Mouse (Mus musculus) embryonic facial prominence, embryonic 12.5 days (tissue): Measurements from ENCODE around the gene Pex12. TPM values are rescaled to one million over a fixed set of nuclear protein-coding genes. Genes with fewer than 3 reads are reported as not detected.
"Not testable (repeated sequence)": the region's sequence is repeated elsewhere in the genome, so short reads cannot be mapped to it uniquely, and the experiment has no call there.

Source experiments
- ATAC-seq: fragments of 200-750 bp; cut with Nextera tagmentation; 2 replicates; pipeline ENCODE4 v1.8.0; 2017; ENCODE audit not compliant: insufficient number of reproducible peaks, insufficient read depth, low FRiP score, low TSS enrichment
- H3K27ac ChIP-seq: fragments of 300-500 bp; sonication (generic); 2 replicates; pipeline ENCODE4 v1.5.1; 2016; ENCODE audit warnings: mild to moderate bottlenecking
- H3K27me3 ChIP-seq: fragments of 300-500 bp; sonication (generic); 2 replicates; pipeline ENCODE4 v1.6.1; 2016; ENCODE audit warnings: mild to moderate bottlenecking, moderate library complexity
- H3K36me3 ChIP-seq: fragments of 300-500 bp; sonication (generic); 2 replicates; pipeline ENCODE4 v1.6.1; 2016; ENCODE audit warnings: mild to moderate bottlenecking
- H3K4me1 ChIP-seq: fragments of 300-500 bp; sonication (generic); 2 replicates; pipeline ENCODE4 v1.6.1; 2016
- H3K4me2 ChIP-seq: fragments of 300-500 bp; sonication (generic); replicated peaks from 2 replicates; pipeline ENCODE4 v1.6.1; 2016; ENCODE audit warnings: mild to moderate bottlenecking, moderate library complexity
- H3K4me3 ChIP-seq: fragments of 300-500 bp; sonication (generic); 2 replicates; pipeline ENCODE4 v1.5.1; 2016; ENCODE audit warnings: mild to moderate bottlenecking
- H3K9ac ChIP-seq: fragments of 300-500 bp; sonication (generic); 2 replicates; pipeline ENCODE4 v1.6.1; 2016; ENCODE audit warnings: mild to moderate bottlenecking, moderate library complexity
- H3K9me3 ChIP-seq: fragments of 300-500 bp; sonication (generic); 2 replicates; pipeline ENCODE4 v1.6.1; 2016; ENCODE audit warnings: mild to moderate bottlenecking, moderate library complexity
- WGBS: fragments of 180-500 bp; shearing (Covaris S2); methylation state at CpG from one replicate; pipeline ENCODE4 v1.1.7; 2016; 5-methylcytosine and 5-hydroxymethylcytosine counted together
- polyA plus RNA-seq: library from polyadenylated mRNA; unstranded; fragments of >200 nt; fragmentation: Nextera tagmentation; extraction: Ambion mirVana; gene quantifications from 2 replicates; pipeline ENCODE4 v1.2.1, GENCODE M21; 2016

Gene Pex12
- polyA plus RNA-seq = 14.9 and 15.5 TPM in 2 replicates

DNA sequence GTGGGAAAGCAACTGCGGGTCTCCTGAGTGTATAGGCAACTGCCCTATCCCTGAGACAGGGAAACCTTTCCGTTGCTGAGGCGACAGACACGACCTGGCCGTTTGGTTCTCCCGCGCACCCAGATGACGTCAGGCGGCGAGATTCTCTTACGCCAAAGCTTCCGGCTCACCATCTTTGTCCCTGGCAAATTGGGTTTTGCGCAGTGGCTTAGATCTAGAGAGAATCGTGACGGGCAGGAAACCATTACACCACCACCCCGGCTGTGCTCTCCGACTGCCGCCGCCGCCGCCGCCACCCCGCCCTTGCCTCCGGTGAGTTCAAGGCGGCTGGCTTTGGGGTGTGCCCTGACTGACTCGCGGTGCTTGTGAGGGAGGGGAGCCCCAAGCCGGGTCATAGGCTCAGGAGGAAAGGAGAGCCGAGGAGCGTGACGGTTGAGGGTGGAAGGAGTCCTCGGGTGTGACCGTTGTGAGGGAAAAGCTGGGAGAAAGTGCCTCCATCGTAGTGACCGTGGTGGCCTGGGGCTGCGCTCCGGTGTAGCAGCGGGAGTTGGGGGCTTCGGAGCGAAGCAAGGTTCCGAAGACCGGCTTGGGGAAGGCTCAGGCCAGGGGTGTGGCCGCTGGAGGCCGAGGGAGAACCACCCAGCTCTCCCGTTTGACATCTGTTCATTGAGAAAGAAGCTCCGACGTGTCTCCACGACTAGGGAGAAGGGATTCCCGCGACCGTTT is at the start of gene Pex12:
Pex12 (minus strand) TSS at position 61 of the 726 bp plus-strand sequence.
- peak within 1 kb of the TSS; percentile 84 for H3K9ac ChIP-seq
- H3K27ac ChIP-seq = peak within 1 kb of the TSS; percentile 94
- peak within 1 kb of the TSS; percentile 89 for H3K4me3 ChIP-seq
- whole genome bisulfite sequencing = 1% methylated on average over 51 of the region's 51 CpGs
- H3K4me2 ChIP-seq = peak within 1 kb of the TSS; percentile 69
- H3K4me1 ChIP-seq = peaks cover 18% of the 10 kb centered on the region
- no peaks in the 10 kb centered on the region for H3K36me3 ChIP-seq
- no peaks in the 10 kb centered on the region for H3K9me3 ChIP-seq
- H3K27me3 ChIP-seq = no peaks in the 10 kb centered on the region
- ATAC-seq = peak; percentile 81

DNA sequence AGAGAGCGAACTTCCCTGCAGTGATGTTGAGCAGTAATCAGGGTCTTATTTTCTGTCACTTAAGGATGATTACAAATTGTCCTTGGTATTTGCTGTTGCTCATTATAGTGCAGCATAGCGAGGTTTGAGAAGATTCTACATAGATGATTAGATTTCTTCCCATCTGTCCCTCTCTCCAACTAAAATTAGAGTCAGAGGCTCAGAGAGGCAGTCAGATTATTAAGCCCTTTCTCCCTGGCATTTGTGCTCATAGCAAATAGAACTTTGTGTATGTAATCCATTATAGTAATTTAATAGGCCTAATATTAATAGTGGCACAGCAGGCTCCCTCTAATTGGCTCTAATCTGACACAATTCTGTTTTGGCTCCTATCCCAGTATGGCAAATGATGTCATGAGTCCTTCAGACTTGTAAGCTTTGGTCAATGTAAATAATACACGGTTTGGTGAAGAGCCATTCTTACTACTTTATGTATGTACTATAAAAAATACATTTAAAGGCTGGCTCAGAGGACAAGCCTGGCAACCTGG is 39.4 kb upstream of the Pex12 start:
- no peak overlapping the region for H3K27ac ChIP-seq
- H3K9ac ChIP-seq = no peak overlapping the region
- no peaks in the 10 kb centered on the region for H3K9me3 ChIP-seq
- no peak overlapping the region for H3K4me2 ChIP-seq
- H3K4me3 ChIP-seq = no peak overlapping the region
- peaks cover 62% of the 10 kb centered on the region for H3K36me3 ChIP-seq
- no peaks in the 10 kb centered on the region for H3K27me3 ChIP-seq
- no peak for ATAC-seq
- H3K4me1 ChIP-seq = no peaks in the 10 kb centered on the region
- 84% methylated on average over 3 of the region's 3 CpGs for WGBS

DNA sequence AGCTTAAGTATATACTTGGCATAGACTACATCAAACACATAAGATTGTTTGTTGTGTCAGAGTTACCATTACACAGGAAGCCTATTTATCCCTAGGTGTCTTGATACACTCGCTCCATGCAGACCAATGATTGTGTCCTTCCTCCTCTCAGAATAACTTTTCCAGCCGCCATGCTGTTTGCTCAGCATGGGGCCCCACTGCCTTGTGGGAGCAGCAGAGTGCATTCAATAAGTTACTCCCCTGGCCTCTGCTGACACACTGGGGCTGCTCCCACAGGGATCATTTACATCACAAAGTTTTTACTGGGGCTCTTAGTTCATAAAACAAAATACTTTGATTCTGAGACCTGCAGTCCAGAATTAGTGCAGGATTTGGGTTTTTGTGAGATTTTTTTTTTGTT is 37.3 kb upstream of the Pex12 start:
- Histone ChIP-seq H3K27me3 (no peaks in the 10 kb centered on the region), H3K4me3 (no peak overlapping the region), H3K9me3 (no peaks in the 10 kb centered on the region), H3K27ac (no peak overlapping the region), H3K36me3 (peaks cover 66% of the 10 kb centered on the region), H3K4me2 (no peak overlapping the region), H3K4me1 (no peaks in the 10 kb centered on the region), H3K9ac (no peak overlapping the region)
- ATAC-seq = no peak
- WGBS = 60% methylated on average over 2 of the region's 2 CpGs

DNA sequence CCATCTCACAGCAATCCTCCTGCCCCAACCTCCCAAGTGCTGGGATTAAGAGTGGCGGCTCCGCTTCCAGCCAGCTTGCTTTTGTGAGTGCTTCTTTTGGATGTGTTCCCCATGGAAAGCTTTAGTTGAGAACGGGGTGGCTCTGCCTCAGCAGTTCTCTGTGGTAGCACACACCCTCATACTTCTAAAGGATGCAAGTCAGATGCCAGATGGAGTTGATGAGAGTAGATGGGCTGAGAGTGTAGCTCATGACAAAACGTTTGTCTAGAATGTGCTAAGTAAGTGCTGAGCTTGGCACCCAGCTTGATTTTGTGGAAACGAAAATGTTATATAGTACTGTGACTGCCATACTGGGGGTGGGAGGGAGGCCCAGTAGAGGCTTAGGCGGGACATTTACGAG is 33.4 kb upstream of the Pex12 start:
- H3K27ac ChIP-seq = no peak overlapping the region
- no peak overlapping the region for H3K9ac ChIP-seq
- WGBS = 87% methylated on average over 7 of the region's 7 CpGs
- ATAC-seq = no peak
- H3K4me1 ChIP-seq = no peaks in the 10 kb centered on the region
- peaks cover 55% of the 10 kb centered on the region for H3K36me3 ChIP-seq
- H3K9me3 ChIP-seq = no peaks in the 10 kb centered on the region
- no peak overlapping the region for H3K4me3 ChIP-seq
- H3K27me3 ChIP-seq = no peaks in the 10 kb centered on the region
- no peak overlapping the region for H3K4me2 ChIP-seq

DNA sequence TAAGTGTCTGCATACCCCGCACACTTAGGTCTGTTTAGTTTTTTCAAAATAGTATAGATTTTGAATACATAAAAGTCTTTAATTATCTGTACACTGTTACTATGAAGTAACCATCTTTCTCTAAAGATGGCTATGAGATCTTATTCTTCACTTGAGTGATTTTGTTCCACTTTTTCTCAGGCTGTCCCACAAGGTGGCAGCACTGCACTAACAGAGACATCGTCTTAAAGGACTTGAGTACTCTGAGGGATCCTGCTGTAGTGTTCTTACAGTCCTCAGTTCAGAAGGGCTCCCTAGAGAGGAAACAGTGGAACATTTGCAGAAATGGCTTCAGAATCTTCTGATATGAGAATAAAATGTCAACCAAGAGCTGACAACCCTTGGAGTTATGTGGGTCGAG is 25.0 kb upstream of the Pex12 start:
- ATAC-seq = no peak
- 61% methylated on average over 3 of the region's 3 CpGs for WGBS
- no peak overlapping the region for H3K27ac ChIP-seq
- H3K4me3 ChIP-seq = no peak overlapping the region
- no peaks in the 10 kb centered on the region for H3K27me3 ChIP-seq
- no peak overlapping the region for H3K4me2 ChIP-seq
- H3K36me3 ChIP-seq = peaks cover 47% of the 10 kb centered on the region
- H3K9ac ChIP-seq = no peak overlapping the region
- H3K4me1 ChIP-seq = no peaks in the 10 kb centered on the region
- H3K9me3 ChIP-seq = no peaks in the 10 kb centered on the region

DNA sequence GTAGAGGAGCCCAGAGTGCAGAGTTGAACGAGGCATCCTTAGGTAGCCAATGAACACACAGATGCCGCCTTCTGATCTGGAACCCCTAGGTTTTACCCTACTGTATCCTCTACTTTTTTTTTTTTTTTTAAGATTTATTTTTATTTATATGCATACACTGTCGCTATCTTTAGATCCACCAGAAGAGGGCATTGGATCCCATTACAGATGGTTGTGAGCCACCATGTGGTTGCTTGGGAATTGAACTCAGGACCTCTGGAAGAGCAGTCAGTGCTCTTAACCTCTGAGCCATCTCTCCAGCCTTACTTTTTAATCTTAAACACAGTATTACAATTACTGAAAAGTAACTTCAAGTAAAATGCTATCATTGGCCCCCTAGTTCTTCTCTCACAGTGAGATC is 24.3 kb upstream of the Pex12 start:
- ATAC-seq, H3K4me3 ChIP-seq, H3K27me3 ChIP-seq, H3K9me3 ChIP-seq, H3K27ac ChIP-seq, H3K4me1 ChIP-seq, H3K9ac ChIP-seq, H3K4me2 ChIP-seq: not testable (repeated sequence)
- WGBS = 87% methylated on average over 3 of the region's 3 CpGs
- H3K36me3 ChIP-seq = peaks cover 55% of the 10 kb centered on the region

DNA sequence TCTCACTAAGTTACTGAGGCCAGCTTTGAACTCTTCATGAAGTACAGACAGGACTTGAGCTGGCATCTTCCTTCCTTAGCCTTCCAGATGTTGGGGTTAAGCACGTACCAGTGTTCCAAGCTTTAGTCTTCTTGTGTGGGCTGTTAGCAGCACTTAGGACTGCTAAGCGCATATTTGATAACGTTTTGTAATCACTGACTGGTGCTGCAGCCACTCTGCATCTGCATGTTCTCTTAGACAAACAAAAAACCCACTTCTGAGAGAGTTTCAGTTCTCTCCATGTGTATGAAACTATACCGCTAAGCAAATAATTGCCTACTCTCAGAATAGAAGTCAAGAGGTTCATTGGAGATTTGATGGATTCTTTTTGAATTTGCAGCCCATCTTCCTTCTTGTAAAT is 16.7 kb upstream of the Pex12 start:
- no peak for ATAC-seq
- 90% methylated on average over 4 of the region's 4 CpGs for WGBS
- peaks cover 50% of the 10 kb centered on the region for H3K36me3 ChIP-seq

DNA sequence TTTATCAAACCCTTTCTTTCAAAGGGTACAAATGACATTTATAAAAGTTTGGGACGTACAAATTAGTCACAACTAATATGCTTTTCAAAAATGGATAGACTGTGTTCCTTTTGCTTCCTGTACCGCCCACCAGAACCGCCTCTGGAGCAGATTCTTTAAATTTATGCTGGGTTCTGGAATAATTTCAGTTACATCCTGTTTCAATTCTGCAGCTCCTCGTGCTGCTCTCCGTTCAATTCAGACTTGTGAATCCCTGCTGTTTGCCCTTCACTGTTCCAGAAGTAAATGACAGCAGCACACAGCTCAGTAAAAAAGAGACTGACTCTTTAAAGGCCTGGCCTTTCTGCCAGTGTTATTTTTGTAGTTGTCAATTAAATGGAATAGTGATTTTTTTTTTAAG is 10.1 kb upstream of the Pex12 start:
- H3K4me2 ChIP-seq = no peak overlapping the region
- H3K36me3 ChIP-seq = peaks cover 29% of the 10 kb centered on the region
- 77% methylated on average over 5 of the region's 5 CpGs for WGBS
- no peak overlapping the region for H3K27ac ChIP-seq
- H3K9ac ChIP-seq = no peak overlapping the region
- H3K9me3 ChIP-seq = no peaks in the 10 kb centered on the region
- H3K4me1 ChIP-seq = no peaks in the 10 kb centered on the region
- H3K4me3 ChIP-seq = no peak overlapping the region
- H3K27me3 ChIP-seq = no peaks in the 10 kb centered on the region
- no peak for ATAC-seq

More for the DNA sequence above, 16.7 kb upstream of the Pex12 start:
- H3K27me3 ChIP-seq = no peaks in the 10 kb centered on the region
- H3K27ac ChIP-seq = no peak overlapping the region
- no peak overlapping the region for H3K9ac ChIP-seq
- no peak overlapping the region for H3K4me3 ChIP-seq
- H3K4me1 ChIP-seq = no peaks in the 10 kb centered on the region
- H3K9me3 ChIP-seq = no peaks in the 10 kb centered on the region
- no peak overlapping the region for H3K4me2 ChIP-seq

DNA sequence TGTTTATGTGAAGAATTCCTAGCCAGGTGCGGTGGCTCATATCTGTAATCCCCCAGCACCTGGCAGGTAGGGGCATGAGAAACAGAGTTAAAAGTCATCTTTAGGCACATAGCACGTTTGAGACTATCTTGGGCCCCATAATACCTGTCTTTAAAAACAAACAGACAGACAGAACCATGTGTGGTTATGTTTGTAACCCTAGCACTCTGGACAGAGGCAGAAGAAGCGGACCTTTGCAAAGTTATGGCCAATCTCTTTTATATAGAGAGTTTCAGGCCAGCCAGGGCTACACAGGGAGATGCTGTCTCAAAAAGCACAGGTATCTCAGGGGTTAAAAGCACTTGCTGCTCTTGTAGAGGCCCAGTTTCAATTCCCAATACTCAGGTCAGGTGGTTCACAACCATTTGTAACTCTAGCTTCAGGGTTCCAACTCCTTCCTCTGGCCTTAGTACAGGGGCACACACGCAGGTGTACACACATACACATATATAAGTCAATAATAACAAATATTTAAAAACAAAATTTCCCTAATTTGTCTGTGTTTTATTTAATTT is 4.4 kb upstream of the Pex12 start:
- no peak for ATAC-seq
- no peak overlapping the region for H3K9ac ChIP-seq
- H3K9me3 ChIP-seq = no peaks in the 10 kb centered on the region
- no peak overlapping the region for H3K4me3 ChIP-seq
- peaks cover 9% of the 10 kb centered on the region; the same call in 1 of the 2 replicates for H3K36me3 ChIP-seq
- H3K4me1 ChIP-seq = peaks cover 12% of the 10 kb centered on the region
- H3K4me2 ChIP-seq = no peak overlapping the region
- H3K27me3 ChIP-seq = no peaks in the 10 kb centered on the region
- 71% methylated on average over 4 of the region's 4 CpGs for WGBS
- H3K27ac ChIP-seq = no peak overlapping the region

DNA sequence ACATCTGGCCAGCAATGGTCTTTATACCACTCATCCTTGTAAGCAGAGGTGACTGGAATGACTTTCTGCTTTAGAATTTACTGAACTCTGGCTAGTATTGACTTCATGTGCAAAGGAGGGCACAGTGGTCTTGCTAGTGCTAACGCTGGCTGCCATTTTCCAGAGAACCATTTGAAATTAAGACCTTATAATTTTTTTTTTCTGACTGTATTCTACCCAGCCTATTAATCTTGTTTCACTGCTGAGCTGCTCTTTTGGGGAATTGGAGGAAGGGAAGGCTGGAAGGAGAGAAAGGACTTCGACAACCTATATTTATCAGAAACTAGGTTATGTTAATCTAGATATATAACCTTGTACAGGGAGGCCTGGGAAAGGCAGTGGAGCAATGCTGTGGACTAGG is 2.1 kb upstream of the Pex12 start:
- Histone ChIP-seq H3K4me3 (no peak overlapping the region), H3K9ac (no peak overlapping the region), H3K27ac (no peak overlapping the region), H3K27me3 (no peaks in the 10 kb centered on the region), H3K4me1 (peaks cover 12% of the 10 kb centered on the region), H3K4me2 (peak overlapping the region; percentile 69), H3K36me3 (peaks cover 4% of the 10 kb centered on the region; the same call in 1 of the 2 replicates), H3K9me3 (no peaks in the 10 kb centered on the region)
- WGBS = 91% methylated on average over 2 of the region's 2 CpGs
- ATAC-seq = no peak

DNA sequence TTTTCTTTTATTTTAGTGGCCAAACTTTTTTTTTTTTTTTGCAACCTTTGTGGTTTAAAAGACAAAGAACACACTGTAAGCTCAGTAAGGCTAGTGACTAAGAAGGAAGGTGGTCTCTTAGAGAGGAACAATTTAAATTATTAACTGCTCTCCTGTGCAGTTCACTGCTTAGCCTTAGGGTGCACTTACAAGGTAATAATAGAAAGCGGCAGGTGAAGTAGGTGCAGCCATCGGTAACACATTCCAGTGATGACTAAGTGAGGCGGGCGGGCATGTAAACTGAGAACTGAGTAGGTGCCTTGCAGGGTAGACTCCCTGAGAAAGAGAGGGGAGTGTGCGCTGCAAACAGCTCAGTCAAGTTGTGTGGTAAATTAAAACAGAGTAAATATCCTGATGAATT is 1.4 kb upstream of the Pex12 start:
- ATAC-seq = no peak

DNA sequence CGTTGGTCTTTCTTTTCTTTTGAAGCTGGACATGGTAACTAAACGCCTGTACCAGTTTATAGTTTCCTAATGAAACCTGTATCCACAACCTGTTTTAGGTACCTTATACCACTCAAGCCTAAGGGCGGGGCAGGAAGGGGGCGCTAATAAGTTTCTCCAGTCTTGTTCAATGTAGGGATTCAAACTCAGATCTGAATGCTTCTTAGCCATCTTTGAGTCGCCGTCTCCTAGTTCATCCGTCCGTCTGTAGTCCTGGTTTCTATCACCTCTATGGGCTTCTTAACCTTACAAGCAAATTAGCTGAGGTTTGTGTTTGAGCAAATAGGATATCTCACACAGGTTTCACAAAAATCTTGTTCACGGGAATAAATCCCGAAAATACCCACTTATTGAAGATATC is 262 bp downstream of the Pex12 start:
- 7% methylated on average over 10 of the region's 10 CpGs for WGBS
- peaks cover 21% of the 10 kb centered on the region for H3K4me1 ChIP-seq
- peak overlapping the region; percentile 69 for H3K4me2 ChIP-seq
- no peak for ATAC-seq
- no peaks in the 10 kb centered on the region for H3K27me3 ChIP-seq
- H3K27ac ChIP-seq = peak overlapping the region; percentile 94
- H3K36me3 ChIP-seq = 0 out of 2 replicates have a peak, but pooled peaks cover 2% of the 10 kb centered on the region
- peak overlapping the region; percentile 84 for H3K9ac ChIP-seq
- peak overlapping the region; percentile 89 for H3K4me3 ChIP-seq
- no peaks in the 10 kb centered on the region for H3K9me3 ChIP-seq

More for the DNA sequence above, 1.4 kb upstream of the Pex12 start:
- peaks cover under 1% of the 10 kb centered on the region; the same call in 1 of the 2 replicates for H3K36me3 ChIP-seq
- peak overlapping the region; percentile 69 for H3K4me2 ChIP-seq
- peaks cover 12% of the 10 kb centered on the region for H3K4me1 ChIP-seq
- H3K27ac ChIP-seq = no peak overlapping the region
- H3K9ac ChIP-seq = no peak overlapping the region
- no peaks in the 10 kb centered on the region for H3K9me3 ChIP-seq
- no peaks in the 10 kb centered on the region for H3K27me3 ChIP-seq
- WGBS = 52% methylated on average over 5 of the region's 5 CpGs
- H3K4me3 ChIP-seq = 0 out of 2 replicates have a peak overlapping the region, but pooled peaks have one; percentile 89
